Mouse (Mus musculus) gastrocnemius, adult 18-20 months (tissue): ENCODE measurements around the gene Gm17304. TPM values are rescaled to one million over a fixed set of nuclear protein-coding genes. Genes with fewer than 3 reads are reported as not detected.

Source experiments
- DNase-seq: peaks from one replicate; pipeline ENCODE4 v3.0.0; 2021; ENCODE audit warnings: low spot score
- total RNA-seq, 2 experiments: library from RNA; stranded (reverse); gene quantifications; 2 replicates each; pipeline ENCODE4 v1.2.3; 2021

The Gm17304 gene
- total RNA-seq, 2 experiments from 2014 or later = not detected

DNA sequence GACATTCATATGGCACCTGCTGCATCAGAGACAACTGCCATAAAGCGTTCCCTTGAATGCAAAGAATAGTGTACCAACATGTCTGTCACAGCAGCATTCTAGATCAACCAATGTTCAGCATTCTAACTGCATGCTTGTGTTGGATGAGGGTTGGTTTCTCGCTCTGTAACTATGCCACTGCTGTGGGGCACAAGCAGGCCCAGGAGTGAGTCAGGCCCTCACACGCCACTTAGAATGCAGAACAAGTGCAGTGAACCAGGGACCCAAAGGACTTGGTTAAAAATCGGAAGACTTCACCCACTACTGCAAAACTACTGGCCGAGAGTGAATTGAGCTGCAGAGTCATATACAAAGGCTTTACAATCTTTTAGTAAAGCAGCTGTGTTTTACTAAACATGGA lies 13.3 kb downstream of the Gm17304 start:
- DNase-seq = no peak

DNA sequence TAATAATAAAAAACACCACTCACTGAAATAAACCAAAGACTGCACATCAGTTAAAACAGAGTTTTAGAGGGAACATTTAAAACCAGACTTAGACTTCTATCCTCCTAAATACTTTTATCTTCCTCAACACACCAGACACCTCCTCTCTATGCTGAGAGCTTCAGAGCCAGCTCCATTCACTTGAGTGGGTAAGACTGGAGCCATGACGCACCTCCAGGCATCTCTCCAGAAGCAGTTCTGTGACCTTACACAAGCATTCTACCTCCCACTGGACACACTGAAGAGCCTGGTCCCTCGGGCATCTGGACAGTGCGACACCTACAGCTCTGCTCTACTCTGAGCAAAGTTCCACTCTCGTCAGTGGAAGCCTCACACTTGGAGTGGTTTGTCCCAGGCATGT lies 14.4 kb downstream of the Gm17304 start:
- no peak for DNase-seq

- DNase-seq = no peak
Observed at GRCm38 (mm10) chr5:106628369-106629149, 19.7 kb downstream of the Gm17304 start.

DNA sequence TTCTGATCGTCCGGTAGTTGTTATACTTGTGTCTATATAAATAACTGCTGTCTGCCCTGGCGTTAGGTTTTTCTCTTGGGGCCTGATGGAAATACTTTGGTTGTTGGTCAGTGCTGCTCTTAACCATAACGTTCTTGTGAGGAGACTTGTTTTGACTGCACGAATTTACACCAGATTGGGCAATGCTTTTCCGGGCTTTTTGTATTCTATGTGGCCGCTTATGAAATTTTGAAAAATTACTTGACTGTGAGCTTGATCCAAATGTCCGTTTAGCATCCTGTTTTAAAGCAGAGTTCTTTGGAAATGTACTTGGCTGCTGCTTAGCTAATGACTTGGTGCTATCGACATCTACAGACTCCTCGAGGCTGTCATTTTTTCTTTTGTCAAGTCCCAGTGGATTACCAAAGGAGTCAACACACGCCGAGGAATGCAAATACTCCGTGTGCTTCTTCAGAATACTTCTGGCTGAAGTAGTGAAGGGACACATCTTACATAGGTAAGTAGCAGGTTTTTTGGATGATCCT lies 27.6 kb downstream of the Gm17304 start:
- no peak for DNase-seq

DNA sequence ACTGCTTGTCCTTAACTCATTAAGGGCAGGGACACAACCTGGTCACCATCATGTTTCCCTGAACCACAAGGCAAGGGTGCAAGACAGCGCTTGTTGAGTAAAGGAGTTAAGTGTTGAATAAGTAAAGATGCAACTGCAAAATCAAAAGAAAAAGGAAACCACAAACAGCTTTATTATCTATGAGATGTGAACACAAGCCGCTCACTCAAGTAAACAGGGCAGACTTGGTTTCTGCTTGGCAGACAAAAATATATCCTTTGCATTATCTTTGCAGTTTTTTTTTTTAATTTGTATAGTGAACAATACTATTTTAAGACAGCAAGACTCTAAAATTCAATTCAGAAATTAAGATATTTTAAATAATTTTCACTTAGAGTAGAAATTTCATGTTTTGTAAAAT lies 30.7 kb downstream of the Gm17304 start:
- no peak for DNase-seq

- no peak for DNase-seq
Observed at GRCm38 (mm10) chr5:106640235-106640809, 31.4 kb downstream of the Gm17304 start.

DNA sequence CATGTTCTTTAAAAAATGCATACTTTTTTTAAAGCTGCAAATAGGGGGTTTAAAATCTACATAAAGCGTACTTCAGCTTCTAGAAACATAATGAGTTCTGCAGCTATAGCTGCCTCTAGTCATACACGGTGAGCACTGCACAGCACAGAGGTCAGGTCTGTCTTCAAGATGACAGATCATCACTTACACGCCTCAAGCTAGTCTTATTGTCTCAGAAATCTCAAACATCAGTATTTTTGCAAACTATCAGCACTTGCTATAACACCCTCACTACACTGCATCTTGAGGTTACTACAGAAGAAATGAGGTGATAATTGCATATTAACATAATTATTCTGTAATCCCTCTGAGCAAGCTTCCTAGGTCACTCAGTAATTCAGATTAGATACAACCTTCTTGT lies 33.0 kb downstream of the Gm17304 start:
- DNase-seq = no peak

DNA sequence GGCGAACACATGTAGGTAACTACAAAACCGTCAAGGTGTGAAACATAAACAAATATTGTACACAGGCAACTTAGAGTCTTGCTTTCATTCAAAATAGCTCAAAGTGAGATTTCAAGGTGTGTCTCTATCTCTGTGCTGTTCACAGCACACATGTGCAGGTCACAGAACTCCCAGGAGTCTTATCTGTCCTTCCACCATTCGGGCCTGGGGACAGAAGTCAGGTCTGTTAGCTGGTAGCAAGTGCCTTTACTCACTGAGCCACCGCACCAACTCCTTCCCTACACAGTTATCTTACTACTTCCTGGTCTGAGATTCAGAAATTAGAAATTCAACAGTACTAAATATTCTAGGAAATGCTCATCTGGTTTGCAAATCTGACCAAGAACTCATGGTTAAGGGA lies 34.5 kb downstream of the Gm17304 start:
- no peak for DNase-seq

DNA sequence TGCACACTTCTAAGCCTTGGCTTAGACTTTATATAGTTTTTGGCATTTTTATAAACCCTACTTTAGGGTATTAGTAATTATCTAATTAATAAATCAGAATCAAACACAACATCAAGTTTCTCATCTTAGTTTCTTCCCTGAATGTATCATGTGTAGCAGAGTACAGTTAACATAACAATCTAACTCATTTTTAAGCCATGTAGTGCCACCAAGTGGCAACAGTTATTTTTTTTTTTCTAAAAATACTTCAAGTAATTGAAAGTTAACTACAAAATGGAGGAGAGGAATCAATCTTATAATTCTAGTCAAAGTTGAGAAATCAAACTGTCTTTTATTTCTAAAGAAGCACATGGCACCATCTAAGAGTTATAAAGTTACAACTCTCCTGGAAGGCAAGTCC lies 40.5 kb downstream of the Gm17304 start:
- DNase-seq = no peak

DNA sequence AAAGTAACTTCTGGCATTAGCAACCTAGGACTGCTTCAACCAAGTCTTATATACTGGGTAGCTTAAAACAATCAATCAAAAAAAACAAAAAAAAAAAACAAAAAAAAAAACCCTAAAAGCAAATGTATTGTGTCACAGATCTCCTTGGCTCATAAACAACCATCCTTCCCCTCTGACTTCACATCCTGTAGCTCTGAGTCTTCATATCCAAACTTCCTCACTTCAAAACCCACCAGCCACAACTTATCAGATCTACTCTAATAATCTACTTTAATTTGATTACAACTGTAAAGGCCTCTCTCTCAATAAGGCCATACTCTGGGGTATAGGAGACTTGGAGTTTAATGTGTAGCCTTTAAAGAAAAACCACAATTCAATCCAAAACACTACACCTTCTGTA lies 41.1 kb downstream of the Gm17304 start:
- DNase-seq = no peak

DNA sequence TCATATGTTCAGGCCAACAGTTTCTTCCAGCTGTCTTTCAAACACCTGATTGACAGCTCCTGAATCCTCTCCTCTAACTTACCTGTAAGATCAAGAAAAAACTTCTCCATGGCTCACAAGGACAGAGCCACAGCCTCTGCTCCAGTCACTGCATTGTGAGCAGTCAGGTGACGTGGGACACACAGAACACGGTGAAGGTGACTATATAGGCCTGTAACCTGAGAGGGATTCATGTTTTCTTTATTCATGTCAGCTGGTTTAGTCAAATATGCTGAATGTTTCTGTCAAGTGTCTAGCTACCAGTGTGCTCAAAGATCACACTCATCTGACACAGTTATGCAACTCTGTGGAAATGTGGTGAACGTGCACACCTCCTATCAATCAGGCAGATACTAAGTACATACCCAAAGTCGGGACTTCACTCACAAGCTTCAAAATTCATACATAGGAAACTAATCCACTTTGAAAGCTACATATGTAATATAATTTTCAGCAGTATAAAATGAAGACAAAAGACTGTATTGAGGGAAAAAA lies 43.4 kb downstream of the Gm17304 start:
- no peak for DNase-seq

- no peak for DNase-seq
Observed at GRCm38 (mm10) chr5:106652790-106653328, 44.0 kb downstream of the Gm17304 start.

Other genes with a start within 250 kb of the Gm17304 start
- gene Barhl2, start 150.9 kb upstream of the Gm17304 start, total RNA-seq = not detected
- 10 to 100 TPM; 47.2 to 48.8 TPM for gene Zfp644, start 88.2 kb downstream of the Gm17304 start, total RNA-seq